Mouse (Mus musculus) embryonic fibroblast, embryonic 13.5 days (primary cell): ENCODE data around the gene Cbr3.

Source experiments
- CTCF ChIP-seq: IDR thresholded peaks from 2 replicates; pipeline ENCODE4 v1.5.1; 2011; ENCODE audit warnings: mild to moderate bottlenecking, control low read depth, low read length, moderate library complexity, borderline replicate concordance; ENCODE audit not compliant: insufficient read depth
- POLR2A ChIP-seq: IDR thresholded peaks from 2 replicates; pipeline ENCODE4 v1.6.1; 2011; ENCODE audit warnings: low read depth, mild to moderate bottlenecking, control low read depth, low read length, moderate library complexity

DNA sequence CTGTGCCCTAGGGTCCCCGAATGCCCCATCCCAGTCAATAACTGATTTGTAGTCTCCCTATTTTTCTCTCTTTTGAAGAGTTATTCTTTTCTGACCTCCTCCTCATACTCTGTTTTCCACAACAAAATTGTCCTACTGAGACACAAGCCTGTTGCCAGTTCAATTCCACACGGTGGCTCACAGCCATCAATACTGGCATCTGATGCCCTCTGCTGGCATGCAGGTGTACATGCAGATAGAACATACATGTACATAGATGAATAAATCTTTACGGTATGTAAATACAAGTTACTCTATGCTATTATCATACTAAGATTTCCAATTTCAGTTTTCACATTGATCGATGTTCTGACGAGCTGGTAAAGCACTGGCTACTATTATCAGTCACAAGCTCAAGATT lies 12.0 kb upstream of the Cbr3 start:
- TF ChIP-seq POLR2A (no peak), CTCF (peak; percentile 36; the same call in 1 of the 2 replicates)
